Mouse (Mus musculus) hindlimb bud, embryonic 11.5 days (tissue): ENCODE data around the gene Atxn2.
"Not testable (repeated sequence)": the region's sequence is repeated elsewhere in the genome, so short reads cannot be mapped to it uniquely, and the experiment has no call there.

ENCODE experiments used
- DNase-seq: peaks from one replicate; pipeline ENCODE4 v3.0.0-alpha.2; 2012; ENCODE audit warnings: low read depth, low spot score; ENCODE audit errors: extremely low spot score

The Atxn2 gene

GRCm38 (mm10) chr5:121711174-121711927 lies at the start of gene Atxn2:
Atxn2 (plus strand) TSS chr5:121711337.
- no peak for DNase-seq

GRCm38 (mm10) chr5:121661494-121661893 lies 49.6 kb upstream of the Atxn2 start:
- no peak for DNase-seq

- DNase-seq: no peak
These were observed 47.7 kb upstream of the Atxn2 start for GRCm38 (mm10) chr5:121663456-121663855.

- no peak for DNase-seq
These were observed 47.1 kb upstream of the Atxn2 start for GRCm38 (mm10) chr5:121664078-121664477.

GRCm38 (mm10) chr5:121664971-121665370 lies 46.2 kb upstream of the Atxn2 start:
- DNase-seq: no peak

- no peak for DNase-seq
These were observed 44.1 kb upstream of the Atxn2 start for GRCm38 (mm10) chr5:121667067-121667466.

- DNase-seq: no peak
These were observed 42.7 kb upstream of the Atxn2 start for GRCm38 (mm10) chr5:121668411-121668810.

- DNase-seq: no peak
These were observed 40.7 kb upstream of the Atxn2 start for GRCm38 (mm10) chr5:121670412-121670811.

GRCm38 (mm10) chr5:121682250-121682649 lies 28.9 kb upstream of the Atxn2 start:
- DNase-seq: no peak

GRCm38 (mm10) chr5:121685495-121685894 lies 25.6 kb upstream of the Atxn2 start:
- no peak for DNase-seq

- no peak for DNase-seq
These were observed 24.8 kb upstream of the Atxn2 start for GRCm38 (mm10) chr5:121686113-121686898.

GRCm38 (mm10) chr5:121690482-121691211 lies 20.5 kb upstream of the Atxn2 start:
- no peak for DNase-seq

GRCm38 (mm10) chr5:121691436-121691835 lies 19.7 kb upstream of the Atxn2 start:
- not testable (repeated sequence) for DNase-seq

GRCm38 (mm10) chr5:121692897-121693296 lies 18.2 kb upstream of the Atxn2 start:
- no peak for DNase-seq

GRCm38 (mm10) chr5:121696761-121697160 lies 14.4 kb upstream of the Atxn2 start:
- DNase-seq: no peak

GRCm38 (mm10) chr5:121699891-121700290 lies 11.2 kb upstream of the Atxn2 start:
- DNase-seq: no peak

- DNase-seq: no peak
These were observed 10.6 kb upstream of the Atxn2 start for GRCm38 (mm10) chr5:121700496-121700895.

- no peak for DNase-seq
These were observed 9.9 kb upstream of the Atxn2 start for GRCm38 (mm10) chr5:121701111-121701769.

GRCm38 (mm10) chr5:121703341-121703740 lies 7.8 kb upstream of the Atxn2 start:
- DNase-seq: no peak

- no peak for DNase-seq
These were observed 6.5 kb upstream of the Atxn2 start for GRCm38 (mm10) chr5:121704512-121705248.
